Mouse (Mus musculus): ENCODE measurements around the gene Gpr63.

GRCm38 (mm10) chr4:25028752-25029151 lies 62.5 kb downstream of the Gpr63 start:
- no peak for TF ChIP-seq TCF12 (IDR thresholded peaks at IDR 0.05; ENCODE audit: insufficient read depth, poor library complexity, severe bottlenecking)
- TF ChIP-seq USF1 (IDR thresholded peaks at IDR 0.05; ENCODE audit: low read depth), result no peak
- TF ChIP-seq TCF3 (IDR thresholded peaks at IDR 0.05; ENCODE audit: insufficient read length, low read depth), result no peak
- no peak for TF ChIP-seq POLR2AphosphoS2 (IDR thresholded peaks at IDR 0.05; ENCODE audit: insufficient read length, low read depth)
- TF ChIP-seq POLR2A (IDR thresholded peaks at IDR 0.05; ENCODE audit: insufficient read length, low read depth), result no peak

All from myocyte (in vitro differentiated cells).